Mouse (Mus musculus): ENCODE results near the gene Fam208a. TPM values are rescaled to one million over a fixed set of nuclear protein-coding genes. Genes with fewer than 3 reads are reported as not detected.

The Fam208a gene
- 22.1 and 26.2 TPM in 2 replicates for polyA plus RNA-seq (2012; ENCODE audit: insufficient read depth, insufficient read length, missing spikeins)

DNA sequence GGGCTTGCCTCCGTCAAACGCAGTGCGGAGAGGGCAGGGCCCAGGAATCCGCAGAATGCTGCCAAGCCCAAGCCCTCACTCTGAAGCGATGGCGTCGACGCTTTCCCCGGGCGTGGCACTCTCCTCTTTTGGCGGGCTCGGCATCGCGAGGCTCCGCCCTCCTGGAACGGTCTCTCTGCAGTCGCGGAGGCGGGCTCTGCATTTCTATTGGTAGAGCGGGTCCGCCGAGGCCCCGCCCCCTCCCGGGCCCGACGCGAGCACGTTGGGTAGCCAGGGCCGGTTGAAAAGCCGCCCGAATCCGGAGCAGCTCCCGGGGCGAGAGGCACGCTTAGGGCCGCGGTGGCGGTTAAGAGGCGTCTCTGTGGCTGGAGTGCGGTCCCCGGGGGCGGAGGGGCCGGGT is at the start of gene Fam208a:
Gene Fam208a, plus strand, starts transcription at position 262 of the 400 bp plus-strand sequence.
- TF ChIP-seq POLR2A (IDR thresholded peaks at IDR 0.05; ENCODE audit: borderline replicate concordance, low read depth, low read length) (no peak), CTCF (IDR thresholded peaks at IDR 0.05; ENCODE audit: low read depth, low read length) (no peak)
- Histone ChIP-seq H3K4me3 (ENCODE audit: insufficient read depth, low read length) (peak within 1 kb of the TSS; percentile 61), H3K27ac (ENCODE audit: insufficient read depth, low read depth, low read length) (peak within 1 kb of the TSS; percentile 92), H3K4me1 (ENCODE audit: control insufficient read depth, insufficient read depth, low read length) (peaks cover 2% of the 10 kb centered on the region; the same call in 1 of the 2 replicates)

DNA sequence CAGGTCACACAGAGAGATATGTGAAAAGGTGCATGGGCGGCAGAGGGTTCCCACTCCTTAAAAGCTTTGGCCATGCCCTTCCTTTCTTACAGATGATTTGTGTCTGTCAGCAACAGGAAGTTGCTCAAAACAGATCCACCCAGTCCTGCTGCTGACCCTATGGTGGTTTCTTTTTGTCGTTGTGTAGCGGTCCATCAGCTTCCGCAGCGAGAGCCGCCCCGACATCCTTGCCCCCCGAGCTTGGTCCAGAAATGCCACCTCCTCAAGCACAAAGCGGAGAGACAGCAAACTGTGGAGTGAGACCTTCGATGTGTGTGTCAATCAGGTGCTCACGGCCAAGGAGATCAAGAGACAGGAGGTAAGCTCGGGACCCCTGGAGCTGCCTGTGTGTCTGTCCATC is 49.2 kb upstream of the Fam208a start:
- peak overlapping the region; percentile 71 for H3K27ac ChIP-seq (ENCODE audit: insufficient read depth, low read depth, low read length)
- H3K4me1 ChIP-seq (ENCODE audit: control insufficient read depth, insufficient read depth, low read length), result peaks cover 28% of the 10 kb centered on the region
- H3K4me3 ChIP-seq (ENCODE audit: insufficient read depth, low read length), result peak overlapping the region; percentile 86
- TF ChIP-seq POLR2A (IDR thresholded peaks at IDR 0.05; ENCODE audit: borderline replicate concordance, low read depth, low read length), result no peak
- TF ChIP-seq CTCF (IDR thresholded peaks at IDR 0.05; ENCODE audit: low read depth, low read length), result no peak

DNA sequence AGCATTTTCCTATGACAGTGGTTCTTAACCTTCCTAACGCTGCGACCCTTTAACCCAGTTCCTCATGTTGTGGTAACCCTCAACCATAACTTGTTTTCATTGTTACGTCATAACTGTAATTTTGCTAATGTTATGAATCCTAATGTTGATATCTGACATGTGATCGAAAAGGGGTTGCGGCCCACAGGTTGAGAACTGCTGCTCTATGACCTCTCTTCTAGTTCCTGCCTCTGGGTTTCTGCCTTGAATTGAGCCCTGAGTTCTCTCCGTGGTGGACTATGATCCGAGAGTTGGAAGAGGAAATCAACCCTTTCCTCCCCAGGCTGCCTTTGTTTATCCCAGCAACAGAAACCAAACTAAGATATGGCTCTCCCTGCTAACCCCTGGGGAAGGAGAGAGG is 47.2 kb upstream of the Fam208a start:
- H3K4me1 ChIP-seq (ENCODE audit: control insufficient read depth, insufficient read depth, low read length), result peaks cover 22% of the 10 kb centered on the region
- H3K27ac ChIP-seq (ENCODE audit: insufficient read depth, low read depth, low read length), result no peak overlapping the region
- TF ChIP-seq CTCF (IDR thresholded peaks at IDR 0.05; ENCODE audit: low read depth, low read length) (no peak), POLR2A (IDR thresholded peaks at IDR 0.05; ENCODE audit: borderline replicate concordance, low read depth, low read length) (no peak)
- H3K4me3 ChIP-seq (ENCODE audit: insufficient read depth, low read length), result no peak overlapping the region

- peaks cover 18% of the 10 kb centered on the region for H3K4me1 ChIP-seq (ENCODE audit: control insufficient read depth, insufficient read depth, low read length)
- TF ChIP-seq POLR2A (IDR thresholded peaks at IDR 0.05; ENCODE audit: borderline replicate concordance, low read depth, low read length) (no peak), CTCF (IDR thresholded peaks at IDR 0.05; ENCODE audit: low read depth, low read length) (no peak)
Measured at GRCm38 (mm10) chr14:27383321-27383830, 45.3 kb upstream of the Fam208a start.

DNA sequence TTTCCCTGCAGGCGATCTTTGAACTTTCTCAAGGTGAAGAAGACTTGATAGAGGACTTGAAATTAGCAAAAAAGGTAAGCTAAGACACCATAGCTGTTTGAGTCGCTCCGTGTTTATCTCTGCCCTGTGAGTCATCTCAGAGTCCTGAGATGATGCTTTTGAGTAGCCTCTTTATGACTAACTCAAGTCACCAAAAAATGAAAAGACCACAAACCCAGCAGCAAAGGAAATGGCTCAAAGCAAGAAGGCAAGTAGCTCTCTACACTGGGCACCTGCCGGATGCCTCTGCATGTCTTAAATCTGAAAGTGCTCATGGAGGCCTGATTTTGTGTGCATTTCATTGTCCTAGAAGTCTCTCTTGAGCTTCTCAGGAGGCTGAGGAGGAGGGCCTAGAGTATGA is 44.5 kb upstream of the Fam208a start:
- Histone ChIP-seq H3K27ac (ENCODE audit: insufficient read depth, low read depth, low read length) (no peak overlapping the region), H3K4me1 (ENCODE audit: control insufficient read depth, insufficient read depth, low read length) (peaks cover 12% of the 10 kb centered on the region), H3K4me3 (ENCODE audit: insufficient read depth, low read length) (no peak overlapping the region)
- no peak for TF ChIP-seq POLR2A (IDR thresholded peaks at IDR 0.05; ENCODE audit: borderline replicate concordance, low read depth, low read length)
- no peak for TF ChIP-seq CTCF (IDR thresholded peaks at IDR 0.05; ENCODE audit: low read depth, low read length)

More at GRCm38 (mm10) chr14:27383321-27383830, 45.3 kb upstream of the Fam208a start:
- H3K27ac ChIP-seq (ENCODE audit: insufficient read depth, low read depth, low read length), result no peak overlapping the region
- no peak overlapping the region for H3K4me3 ChIP-seq (ENCODE audit: insufficient read depth, low read length)

- Histone ChIP-seq H3K27ac (ENCODE audit: insufficient read depth, low read depth, low read length) (no peak overlapping the region), H3K4me1 (ENCODE audit: control insufficient read depth, insufficient read depth, low read length) (no peaks in the 10 kb centered on the region), H3K4me3 (ENCODE audit: insufficient read depth, low read length) (no peak overlapping the region)
- no peak for TF ChIP-seq POLR2A (IDR thresholded peaks at IDR 0.05; ENCODE audit: borderline replicate concordance, low read depth, low read length)
- TF ChIP-seq CTCF (IDR thresholded peaks at IDR 0.05; ENCODE audit: low read depth, low read length), result no peak
Measured at GRCm38 (mm10) chr14:27388616-27389015, 40.0 kb upstream of the Fam208a start.

DNA sequence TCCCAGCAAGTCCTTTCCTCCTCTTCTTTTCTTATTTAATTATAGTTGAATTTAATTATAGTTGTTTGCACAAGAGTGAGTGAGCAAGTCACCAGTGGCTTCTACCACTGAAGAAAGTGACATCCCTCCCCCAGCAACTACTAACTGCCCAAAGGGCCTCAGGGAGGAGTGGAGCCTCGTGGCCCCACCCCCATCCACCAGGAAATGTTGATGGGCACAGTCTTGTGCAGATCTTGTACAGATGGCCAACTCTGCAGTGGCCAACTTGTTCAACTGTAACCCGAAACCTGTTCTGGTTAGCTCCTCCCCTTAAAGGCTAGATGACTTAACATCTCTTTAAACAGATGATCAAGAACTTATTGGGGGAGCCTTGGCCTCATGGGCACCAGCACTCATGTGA is 38.9 kb upstream of the Fam208a start:
- Histone ChIP-seq H3K4me1 (ENCODE audit: control insufficient read depth, insufficient read depth, low read length) (no peaks in the 10 kb centered on the region), H3K27ac (ENCODE audit: insufficient read depth, low read depth, low read length) (no peak overlapping the region), H3K4me3 (ENCODE audit: insufficient read depth, low read length) (no peak overlapping the region)
- TF ChIP-seq POLR2A (IDR thresholded peaks at IDR 0.05; ENCODE audit: borderline replicate concordance, low read depth, low read length), result no peak
- TF ChIP-seq CTCF (IDR thresholded peaks at IDR 0.05; ENCODE audit: low read depth, low read length), result no peak

- Histone ChIP-seq H3K4me1 (ENCODE audit: control insufficient read depth, insufficient read depth, low read length) (no peaks in the 10 kb centered on the region), H3K4me3 (ENCODE audit: insufficient read depth, low read length) (no peak overlapping the region), H3K27ac (ENCODE audit: insufficient read depth, low read depth, low read length) (no peak overlapping the region)
- TF ChIP-seq CTCF (IDR thresholded peaks at IDR 0.05; ENCODE audit: low read depth, low read length) (no peak), POLR2A (IDR thresholded peaks at IDR 0.05; ENCODE audit: borderline replicate concordance, low read depth, low read length) (no peak)
Measured at GRCm38 (mm10) chr14:27390663-27391062, 38.0 kb upstream of the Fam208a start.

DNA sequence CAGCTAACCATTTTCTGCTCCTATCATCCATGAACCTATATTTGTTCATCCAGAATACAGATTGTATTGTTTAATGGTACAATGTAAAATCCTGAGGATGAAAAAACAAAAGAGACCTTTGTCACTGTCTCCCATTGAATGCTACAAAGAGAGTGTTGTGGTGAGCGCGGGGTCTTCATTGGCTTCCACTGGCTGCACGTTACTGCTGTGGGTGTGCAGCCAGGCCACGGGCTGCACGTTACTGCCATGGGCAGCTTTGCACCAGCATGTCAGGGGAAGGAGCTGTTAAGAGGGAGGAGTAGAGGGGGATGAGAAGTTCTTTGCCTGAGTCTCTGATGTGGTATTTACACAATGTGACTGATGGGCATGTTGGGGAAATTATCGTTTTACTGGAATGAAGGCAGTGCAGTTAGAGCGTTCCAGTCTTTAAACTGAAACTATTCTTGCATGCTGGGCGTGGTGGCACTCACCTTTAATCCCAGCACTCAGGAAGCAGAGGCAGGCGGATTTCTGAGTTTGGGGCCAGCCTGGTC is 36.8 kb upstream of the Fam208a start:
- Histone ChIP-seq H3K4me1 (ENCODE audit: control insufficient read depth, insufficient read depth, low read length) (no peaks in the 10 kb centered on the region), H3K27ac (ENCODE audit: insufficient read depth, low read depth, low read length) (no peak overlapping the region), H3K4me3 (ENCODE audit: insufficient read depth, low read length) (no peak overlapping the region)
- TF ChIP-seq CTCF (IDR thresholded peaks at IDR 0.05; ENCODE audit: low read depth, low read length) (no peak), POLR2A (IDR thresholded peaks at IDR 0.05; ENCODE audit: borderline replicate concordance, low read depth, low read length) (no peak)

- TF ChIP-seq POLR2A (IDR thresholded peaks at IDR 0.05; ENCODE audit: borderline replicate concordance, low read depth, low read length) (no peak), CTCF (IDR thresholded peaks at IDR 0.05; ENCODE audit: low read depth, low read length) (no peak)
- Histone ChIP-seq H3K27ac (ENCODE audit: insufficient read depth, low read depth, low read length) (no peak overlapping the region), H3K4me3 (ENCODE audit: insufficient read depth, low read length) (no peak overlapping the region), H3K4me1 (ENCODE audit: control insufficient read depth, insufficient read depth, low read length) (peaks cover 6% of the 10 kb centered on the region)
Measured at GRCm38 (mm10) chr14:27392660-27393059, 36.0 kb upstream of the Fam208a start.
